Mouse (Mus musculus) heart, embryonic 16.5 days (tissue): Measurements from ENCODE around the gene Gss. TPM values are rescaled to one million over a fixed set of nuclear protein-coding genes. Genes with fewer than 3 reads are reported as not detected.
A peak's percentile ranks its signal among the peaks of the same experiment; 100 is the strongest.

Source experiments
- ATAC-seq: fragments of 200-750 bp; cut with Nextera tagmentation; replicated peaks from 2 replicates; pipeline ENCODE4 v1.8.0; 2017; ENCODE audit warnings: moderate number of reproducible peaks; ENCODE audit not compliant: insufficient read depth, low FRiP score; ENCODE audit errors: extremely low read depth
- H3K27ac ChIP-seq: fragments of 300-500 bp; sonication (generic); 2 replicates; pipeline ENCODE4 v1.5.1; 2014; ENCODE audit warnings: mild to moderate bottlenecking, low read length, control low read depth, moderate library complexity
- H3K27me3 ChIP-seq: fragments of 300-500 bp; sonication (generic); 2 replicates; pipeline ENCODE4 v1.6.1; 2014; ENCODE audit warnings: low read length, mixed read lengths; ENCODE audit not compliant: control insufficient read depth, insufficient read depth
- H3K36me3 ChIP-seq: fragments of 300-500 bp; sonication (generic); 2 replicates; pipeline ENCODE4 v1.6.1; 2014; ENCODE audit not compliant: control insufficient read depth, insufficient read depth
- H3K4me1 ChIP-seq: fragments of 300-500 bp; sonication (generic); 2 replicates; pipeline ENCODE4 v1.6.1; 2014; ENCODE audit warnings: low read length, mixed read lengths; ENCODE audit not compliant: control insufficient read depth, insufficient read depth
- H3K4me2 ChIP-seq: fragments of 300-500 bp; sonication (generic); 2 replicates; pipeline ENCODE4 v1.6.1; 2014; ENCODE audit warnings: low read depth, mild to moderate bottlenecking, control low read depth, low read length
- H3K4me3 ChIP-seq: fragments of 300-500 bp; sonication (generic); 2 replicates; pipeline ENCODE4 v1.5.1; 2014; ENCODE audit warnings: mild to moderate bottlenecking, control low read depth, low read length
- H3K9ac ChIP-seq: fragments of 300-500 bp; sonication (generic); 2 replicates; pipeline ENCODE4 v1.6.1; 2014; ENCODE audit warnings: low read length, control low read depth
- H3K9me3 ChIP-seq: fragments of 300-500 bp; sonication (generic); replicated peaks from 2 replicates; pipeline ENCODE4 v1.6.1; 2016; ENCODE audit warnings: low read length; ENCODE audit not compliant: control insufficient read depth
- WGBS: fragments of 180-500 bp; shearing (Covaris S2); extraction: QIAGEN DNeasy Blood & Tissue Kit; methylation state at CpG from one replicate; pipeline ENCODE4 v1.1.7; 2014; 5-methylcytosine and 5-hydroxymethylcytosine counted together
- polyA plus RNA-seq: library from polyadenylated mRNA; unstranded; fragments of >200 nt; fragmentation: Nextera tagmentation; extraction: Ambion mirVana; gene quantifications from 2 replicates; pipeline ENCODE4 v1.2.1, GENCODE M21; 2015

Gene Gss
- polyA plus RNA-seq, 1 experiment from 2014 or later, result 25.3 TPM

DNA sequence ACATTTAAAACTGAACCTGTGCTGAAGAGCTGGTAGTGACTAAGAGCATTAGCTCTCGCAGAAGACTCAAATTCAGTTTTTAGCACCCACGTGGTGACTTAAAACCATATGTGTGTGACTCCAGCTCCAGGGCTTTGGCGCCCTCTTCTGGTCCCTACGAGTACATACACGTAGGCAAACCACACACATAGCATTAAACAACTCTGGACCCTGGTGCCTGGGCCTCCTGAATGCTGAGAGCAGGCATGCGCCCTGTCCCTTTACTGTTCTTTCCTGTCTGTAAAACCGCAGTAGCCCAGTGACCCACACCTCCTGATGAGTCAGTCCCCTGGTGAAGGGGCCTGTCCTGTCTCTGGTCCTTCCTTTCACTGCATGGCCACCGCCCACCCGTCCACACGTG is 32.1 kb upstream of the Gss start:
- ATAC-seq, result 0 out of 2 replicates have a peak, but pooled peaks have one; percentile 28
- Histone ChIP-seq H3K9me3 (no peaks in the 10 kb centered on the region), H3K4me2 (no peak overlapping the region), H3K4me3 (no peak overlapping the region), H3K27ac (no peak overlapping the region), H3K4me1 (no peaks in the 10 kb centered on the region), H3K9ac (no peak overlapping the region), H3K36me3 (peaks cover 25% of the 10 kb centered on the region), H3K27me3 (0 out of 2 replicates have a peak, but pooled peaks cover 3% of the 10 kb centered on the region)
- 41% methylated on average over 10 of the region's 10 CpGs for WGBS

- H3K9ac ChIP-seq, result no peak overlapping the region
- no peaks in the 10 kb centered on the region for H3K4me1 ChIP-seq
- H3K27ac ChIP-seq, result no peak overlapping the region
- WGBS, result 76% methylated on average over 6 of the region's 6 CpGs
- H3K4me2 ChIP-seq, result no peak overlapping the region
- no peak for ATAC-seq
- H3K4me3 ChIP-seq, result no peak overlapping the region
- no peaks in the 10 kb centered on the region for H3K9me3 ChIP-seq
- peaks cover 25% of the 10 kb centered on the region for H3K36me3 ChIP-seq
- H3K27me3 ChIP-seq, result 0 out of 2 replicates have a peak, but pooled peaks cover 3% of the 10 kb centered on the region
These were observed 31.4 kb upstream of the Gss start for GRCm38 (mm10) chr2:155623996-155624395.

DNA sequence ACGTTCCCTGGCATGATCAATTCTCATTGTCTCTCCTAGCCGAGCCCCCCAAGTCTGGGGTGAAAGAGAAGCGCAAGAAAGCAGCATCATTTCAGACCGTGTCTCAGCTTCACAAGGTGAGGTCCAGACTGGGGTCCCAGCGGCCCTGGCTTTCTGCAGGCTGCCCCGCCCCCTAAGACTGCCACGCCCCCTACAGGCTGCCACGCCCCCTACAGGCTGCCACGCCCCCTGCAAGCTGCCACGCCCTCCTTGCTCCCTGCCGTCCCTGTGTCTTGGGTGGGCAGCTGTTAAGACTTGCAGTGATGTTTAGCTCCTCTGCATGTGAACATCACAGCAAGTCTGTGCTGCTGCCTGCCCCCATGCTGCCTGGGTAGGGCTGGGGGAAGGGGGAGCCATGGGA is 30.0 kb upstream of the Gss start:
- WGBS, result 32% methylated on average over 11 of the region's 11 CpGs
- H3K27ac ChIP-seq, result no peak overlapping the region
- no peak overlapping the region for H3K9ac ChIP-seq
- H3K4me3 ChIP-seq, result no peak overlapping the region
- H3K4me1 ChIP-seq, result no peaks in the 10 kb centered on the region
- H3K36me3 ChIP-seq, result peaks cover 18% of the 10 kb centered on the region; the same call in 1 of the 2 replicates
- no peak for ATAC-seq
- no peak overlapping the region for H3K4me2 ChIP-seq
- no peaks in the 10 kb centered on the region for H3K9me3 ChIP-seq
- 0 out of 2 replicates have a peak, but pooled peaks cover 3% of the 10 kb centered on the region for H3K27me3 ChIP-seq

DNA sequence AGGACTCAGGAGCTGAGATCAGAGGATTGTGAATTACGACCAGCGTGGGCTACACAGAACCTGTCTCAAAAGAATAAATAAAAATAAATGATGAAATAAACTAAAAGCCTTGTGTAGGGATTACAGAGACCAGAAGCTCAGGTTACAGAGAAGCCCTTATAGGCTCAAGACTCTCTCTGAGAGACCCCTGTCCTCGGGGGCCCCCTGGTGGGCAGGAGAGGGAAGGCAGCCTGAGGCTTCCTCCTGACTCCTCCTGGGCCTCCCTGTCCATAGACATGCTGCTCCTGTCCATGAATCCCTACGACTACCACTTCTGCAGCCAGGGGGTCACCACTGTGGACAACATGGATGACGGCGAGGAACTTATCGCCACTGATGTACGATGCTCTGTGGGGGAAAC is 27.2 kb upstream of the Gss start:
- Histone ChIP-seq H3K27me3 (no peaks in the 10 kb centered on the region), H3K27ac (no peak overlapping the region), H3K4me1 (peaks cover 9% of the 10 kb centered on the region), H3K9me3 (no peaks in the 10 kb centered on the region), H3K9ac (no peak overlapping the region), H3K36me3 (peaks cover 14% of the 10 kb centered on the region), H3K4me3 (no peak overlapping the region), H3K4me2 (no peak overlapping the region)
- 16% methylated on average over 8 of the region's 8 CpGs for WGBS
- peak; percentile 61 for ATAC-seq

DNA sequence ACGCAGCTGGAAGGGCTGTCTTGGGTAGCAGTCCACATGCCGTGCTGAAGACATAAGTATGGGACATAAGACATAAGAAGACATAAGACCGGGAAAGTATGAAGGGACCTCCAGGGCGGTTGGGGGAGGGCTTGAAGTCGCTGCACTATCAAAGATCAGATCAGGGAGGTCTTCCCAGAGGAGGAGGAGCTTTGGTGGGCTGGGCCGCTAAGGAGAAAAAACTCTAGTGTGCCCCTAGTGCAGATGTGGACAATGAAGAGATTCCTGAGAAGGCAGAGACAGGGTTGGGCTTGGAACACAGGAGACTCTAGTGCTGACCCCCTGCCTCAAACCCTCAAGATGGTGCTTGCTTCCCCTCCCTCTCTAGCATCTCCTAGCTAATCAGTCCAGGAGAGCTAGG is 24.4 kb upstream of the Gss start:
- H3K36me3 ChIP-seq, result peaks cover 14% of the 10 kb centered on the region
- H3K9me3 ChIP-seq, result no peaks in the 10 kb centered on the region
- H3K4me2 ChIP-seq, result no peak overlapping the region
- no peak overlapping the region for H3K27ac ChIP-seq
- no peak overlapping the region; the same call in 1 of the 2 replicates for H3K9ac ChIP-seq
- peaks cover 18% of the 10 kb centered on the region for H3K4me1 ChIP-seq
- 54% methylated on average over 6 of the region's 6 CpGs for WGBS
- H3K4me3 ChIP-seq, result no peak overlapping the region
- no peaks in the 10 kb centered on the region for H3K27me3 ChIP-seq
- no peak for ATAC-seq

GRCm38 (mm10) chr2:155613953-155614352 is 21.3 kb upstream of the Gss start:
- peaks cover 7% of the 10 kb centered on the region; the same call in 1 of the 2 replicates for H3K36me3 ChIP-seq
- peaks cover 23% of the 10 kb centered on the region for H3K4me1 ChIP-seq
- WGBS, result 58% methylated on average over 8 of the region's 8 CpGs
- H3K4me2 ChIP-seq, result peak overlapping the region; percentile 72
- ATAC-seq, result no peak
- H3K27me3 ChIP-seq, result no peaks in the 10 kb centered on the region
- peak overlapping the region; percentile 91; the same call in 1 of the 2 replicates for H3K27ac ChIP-seq
- H3K9ac ChIP-seq, result peak overlapping the region; percentile 74
- peak overlapping the region; percentile 58 for H3K4me3 ChIP-seq
- no peaks in the 10 kb centered on the region for H3K9me3 ChIP-seq

DNA sequence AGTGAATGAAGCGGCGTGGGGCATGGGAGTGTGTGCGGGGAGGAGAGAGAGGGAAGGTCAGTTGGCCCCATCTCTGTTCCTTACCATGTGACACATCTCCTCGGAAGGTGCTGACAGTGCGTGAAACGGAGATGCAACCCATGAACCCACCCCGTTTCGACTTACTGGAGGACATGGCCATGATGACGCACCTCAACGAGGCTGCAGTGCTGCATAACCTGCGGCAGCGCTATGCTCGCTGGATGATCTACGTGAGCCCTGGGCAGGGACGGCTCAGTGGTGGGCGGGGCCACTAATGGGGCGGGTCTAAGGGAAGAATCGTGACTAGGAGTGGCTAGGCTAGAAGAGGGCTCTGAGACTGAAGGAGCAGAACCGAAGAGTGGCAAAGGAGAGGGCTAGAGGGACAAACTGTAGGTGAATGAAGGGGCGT is 20.7 kb upstream of the Gss start:
- WGBS, result 3% methylated on average over 20 of the region's 20 CpGs
- Histone ChIP-seq H3K4me1 (peaks cover 23% of the 10 kb centered on the region), H3K9ac (peak overlapping the region; percentile 74)

DNA sequence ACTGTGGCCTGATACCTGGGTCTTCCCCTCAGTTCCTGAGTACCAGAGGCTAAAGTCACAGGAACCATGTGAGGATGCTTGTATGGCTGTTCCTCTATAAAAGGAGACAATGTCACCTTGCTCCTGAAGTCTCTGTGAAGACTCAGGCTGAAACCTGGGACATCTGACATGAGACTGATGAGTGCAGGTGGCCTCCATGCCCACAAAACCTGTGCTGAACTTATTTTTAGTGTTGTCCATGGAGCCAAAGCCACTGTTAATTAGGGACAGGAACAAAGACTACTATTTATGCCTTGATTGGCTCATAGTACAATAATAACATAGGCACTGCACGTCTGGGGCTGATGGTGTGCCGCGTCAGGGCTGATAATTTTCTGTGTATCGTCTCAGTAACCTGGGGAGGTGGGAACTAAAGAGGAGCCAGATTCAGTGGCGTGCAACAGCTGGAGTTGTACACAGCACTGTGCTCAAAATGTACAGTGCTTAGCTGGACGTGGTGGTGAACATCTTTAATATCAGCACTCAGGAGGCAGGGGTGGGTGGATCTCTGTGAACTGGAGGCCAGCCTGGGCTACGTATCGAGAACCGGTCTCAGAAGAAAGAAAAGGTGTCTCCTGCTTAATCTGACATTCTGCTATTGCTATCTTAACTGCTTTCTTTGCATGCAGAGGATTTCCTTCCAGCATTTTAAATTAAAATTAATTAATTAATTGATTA is 19.4 kb upstream of the Gss start:
- H3K27ac ChIP-seq, result peak overlapping the region; percentile 91
- H3K27me3 ChIP-seq, result no peaks in the 10 kb centered on the region
- H3K4me1 ChIP-seq, result peaks cover 23% of the 10 kb centered on the region
- H3K4me3 ChIP-seq, result peak overlapping the region; percentile 58
- H3K36me3 ChIP-seq, result peaks cover 6% of the 10 kb centered on the region; the same call in 1 of the 2 replicates
- H3K4me2 ChIP-seq, result peak overlapping the region; percentile 72
- H3K9ac ChIP-seq, result peak overlapping the region; percentile 74
- WGBS, result 42% methylated on average over 9 of the region's 9 CpGs
- no peaks in the 10 kb centered on the region for H3K9me3 ChIP-seq
- ATAC-seq, result no peak; the same call in 1 of the 2 replicates

More for the DNA sequence above, 20.7 kb upstream of the Gss start:
- Histone ChIP-seq H3K36me3 (peaks cover 7% of the 10 kb centered on the region; the same call in 1 of the 2 replicates), H3K4me2 (peak overlapping the region; percentile 72), H3K27me3 (no peaks in the 10 kb centered on the region), H3K9me3 (no peaks in the 10 kb centered on the region), H3K27ac (peak overlapping the region; percentile 91), H3K4me3 (peak overlapping the region; percentile 58)
- peak; percentile 82 for ATAC-seq

DNA sequence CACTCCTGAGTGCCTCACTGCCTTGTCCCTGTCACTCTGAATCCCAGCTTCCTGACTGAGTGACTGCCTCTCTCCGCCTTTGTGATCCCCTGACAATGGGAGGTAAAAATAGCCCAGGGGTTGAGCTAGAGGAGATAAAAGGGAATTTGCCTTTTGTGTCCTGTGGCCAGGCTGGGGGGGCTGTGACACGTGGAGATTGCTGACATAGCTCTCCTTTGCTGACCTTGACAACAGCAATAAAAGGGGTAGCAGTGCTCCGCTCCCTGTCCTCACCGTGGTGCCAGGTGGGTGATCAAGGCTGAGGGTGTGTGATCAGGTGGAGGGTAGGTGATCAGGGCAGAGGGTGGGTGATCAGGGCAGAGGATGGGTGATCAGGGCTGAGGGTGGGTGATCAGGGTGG is 18.4 kb upstream of the Gss start, which contains the start of gene Myh7b:
Gene Myh7b (plus strand): TSS at position 235 of the 400 bp plus-strand sequence.
- H3K36me3 ChIP-seq, result 0 out of 2 replicates have a peak, but pooled peaks cover 2% of the 10 kb centered on the region
- no peaks in the 10 kb centered on the region for H3K9me3 ChIP-seq
- H3K4me1 ChIP-seq, result peaks cover 29% of the 10 kb centered on the region
- peak within 1 kb of the TSS; percentile 74 for H3K9ac ChIP-seq
- H3K27me3 ChIP-seq, result no peaks in the 10 kb centered on the region
- H3K4me2 ChIP-seq, result peak within 1 kb of the TSS; percentile 72
- 26% methylated on average over 4 of the region's 4 CpGs for WGBS
- ATAC-seq, result peak; percentile 79
- peak within 1 kb of the TSS; percentile 91 for H3K27ac ChIP-seq
- peak within 1 kb of the TSS; percentile 58 for H3K4me3 ChIP-seq
